Comparison of ENCODE assay signal across 10 mouse cellular contexts in genomic region chr5:74404083-74404482, GRCm38 (mm10).
DNase-seq lines count a peak whose midpoint lies in the region; ATAC-seq and TF ChIP-seq lines count a peak whose summit lies in the region.
"Had no signal": no experiment of that assay in that cellular context is flagged by ENCODE, and none has a peak within 500 bp of the region (broad histone marks: within the 10 kb centered on the region; RNA-seq: fewer than 3 reads in every experiment).

No protein-coding gene starts in this region.

- peak; percentile 17 to 29 for DNase-seq in kidney, postnatal 36 days
- DNase-seq in c-Kit-positive CD71-negative TER-119-negative erythroid progenitor cells, embryonic 14.5 days (ENCODE audit: low read depth): peak; percentile 22
- no peak for DNase-seq in liver, embryonic 14.5 days (ENCODE audit: low read depth in 3 of 3, low spot score in 3 of 3)
- DNase-seq in thymus, postnatal 14 days: peak; percentile 23
- DNase-seq in urinary bladder, adult 2 months (ENCODE audit: low spot score): no peak
- DNase-seq in hindbrain, postnatal 0 days (ENCODE audit: low spot score): no peak
- DNase-seq: cerebellum, postnatal 36 days; kidney, adult 11 months had no signal

- H3K4me1 ChIP-seq in kidney, embryonic 16.5 days (ENCODE audit: insufficient read depth, low read length): no peaks in the 10 kb centered on the region
- H3K4me1 ChIP-seq in liver, embryonic 14.5 days (replicated peaks; ENCODE audit: control insufficient read depth in 2 of 2, insufficient read depth in 2 of 2, low read length in 1 of 2): peaks cover 0 to 8% of the 10 kb centered on the region in 2 experiments; a peak in 2 of 4 replicates
- H3K4me1 ChIP-seq in hindbrain, postnatal 0 days (ENCODE audit: insufficient read depth, low read length): no peaks in the 10 kb centered on the region

- no peak overlapping the region for H3K4me2 ChIP-seq in kidney, embryonic 16.5 days (replicated peaks; ENCODE audit: low read depth, low read length)
- no peak overlapping the region for H3K4me2 ChIP-seq in liver, embryonic 14.5 days (ENCODE audit: low read depth)
- H3K4me2 ChIP-seq in hindbrain, postnatal 0 days (ENCODE audit: low read depth, low read length): no peak overlapping the region

- 53% methylated on average over 5 of the region's 5 CpGs for WGBS in kidney, embryonic 16.5 days
- 8% methylated on average over 5 of the region's 5 CpGs for whole genome bisulfite sequencing in liver, embryonic 14.5 days (ENCODE audit: insufficient replicate concordance)
- WGBS in hindbrain, postnatal 0 days: 73% methylated on average over 5 of the region's 5 CpGs

- no peak for ATAC-seq in kidney, embryonic 16.5 days (ENCODE audit: low FRiP score, low TSS enrichment)
- ATAC-seq in liver, embryonic 14.5 days (ENCODE audit: insufficient read depth): peak; percentile 31; the same call in 1 of the 2 replicates
- ATAC-seq in hindbrain, postnatal 0 days: no peak

- no peak for TF ChIP-seq CTCF in liver, embryonic 14.5 days (IDR thresholded peaks at IDR 0.05; ENCODE audit: low read depth)
- TF ChIP-seq CTCF in hindbrain, postnatal 0 days (IDR thresholded peaks at IDR 0.05; ENCODE audit: low read depth): no peak

- no peak overlapping the region for H3K27ac ChIP-seq in kidney, embryonic 16.5 days (ENCODE audit: low read length)
- H3K27ac ChIP-seq in liver, embryonic 14.5 days: no peak overlapping the region
- no peak overlapping the region for H3K27ac ChIP-seq in hindbrain, postnatal 0 days

- H3K4me3 ChIP-seq in kidney, embryonic 16.5 days (ENCODE audit: low read length): no peak overlapping the region
- H3K4me3 ChIP-seq in liver, embryonic 14.5 days (ENCODE audit: insufficient read depth in 1 of 2, low read depth in 2 of 2, low read length in 2 of 2): no peak overlapping the region
- H3K4me3 ChIP-seq in hindbrain, postnatal 0 days (ENCODE audit: low read length): no peak overlapping the region

- no peak overlapping the region for H3K9ac ChIP-seq in kidney, embryonic 16.5 days (replicated peaks; ENCODE audit: low read length)
- no peak overlapping the region for H3K9ac ChIP-seq in liver, embryonic 14.5 days (replicated peaks)
- H3K9ac ChIP-seq in hindbrain, postnatal 0 days (replicated peaks; ENCODE audit: low read length): no peak overlapping the region

- H3K9me3 ChIP-seq in kidney, embryonic 16.5 days (ENCODE audit: low read length): no peaks in the 10 kb centered on the region
- no peaks in the 10 kb centered on the region for H3K9me3 ChIP-seq in liver, embryonic 14.5 days (ENCODE audit: control insufficient read depth, low read length)
- H3K9me3 ChIP-seq in hindbrain, postnatal 0 days (ENCODE audit: low read length): no peaks in the 10 kb centered on the region
- H3K9me3 ChIP-seq: G1E had no signal

- TF ChIP-seq EP300 in liver, embryonic 14.5 days (IDR thresholded peaks at IDR 0.05; ENCODE audit: low read depth): no peak

- H3K36me3 ChIP-seq in kidney, embryonic 16.5 days (ENCODE audit: insufficient read depth, low read length): no peaks in the 10 kb centered on the region
- no peaks in the 10 kb centered on the region for H3K36me3 ChIP-seq in liver, embryonic 14.5 days (replicated peaks; ENCODE audit: control insufficient read depth, insufficient read depth, low read depth)
- H3K36me3 ChIP-seq in hindbrain, postnatal 0 days (ENCODE audit: insufficient read depth, low read length): no peaks in the 10 kb centered on the region
- H3K36me3 ChIP-seq: G1E had no signal

- no peaks in the 10 kb centered on the region for H3K27me3 ChIP-seq in kidney, embryonic 16.5 days (ENCODE audit: insufficient read depth, low read length)
- H3K27me3 ChIP-seq in liver, embryonic 14.5 days (ENCODE audit: control insufficient read depth, insufficient read depth, low read length): no peaks in the 10 kb centered on the region
- no peaks in the 10 kb centered on the region for H3K27me3 ChIP-seq in hindbrain, postnatal 0 days (ENCODE audit: insufficient read depth, low read length)

Comparison
In these comparisons a context has a peak if more than half of its experiments do, and no peak if none do; other contexts are left out.
1. DNase-seq: peak in kidney, postnatal 36 days (2 of 2), c-Kit-positive CD71-negative TER-119-negative erythroid progenitor cells, embryonic 14.5 days (single experiment) and thymus, postnatal 14 days (single experiment); none in liver, embryonic 14.5 days (0 of 3), urinary bladder, adult 2 months (single experiment) and hindbrain, postnatal 0 days (single experiment).